Mouse (Mus musculus) ES-E14 (cell line): ENCODE measurements at regions not wholly inside any gene's neighbourhood (a gene's known extent, or its start where the extent isn't known, plus 50 kb on each side); places are given as distances from the start of the nearest gene placed in this dataset.

Experiments
- CHD2 ChIP-seq: IDR thresholded peaks from 2 replicates; pipeline ENCODE4 v1.6.1; 2014; ENCODE audit warnings: mild to moderate bottlenecking, low read depth, low read length, inconsistent platforms
- HCFC1 ChIP-seq: IDR thresholded peaks from 2 replicates; pipeline ENCODE4 v1.6.1; 2012; ENCODE audit warnings: low read length, inconsistent platforms, borderline replicate concordance; ENCODE audit not compliant: insufficient read depth
- MAFK ChIP-seq: IDR thresholded peaks from 2 replicates; pipeline ENCODE4 v1.6.1; 2014; ENCODE audit warnings: mild to moderate bottlenecking, low read depth, low read length, inconsistent platforms; ENCODE audit not compliant: insufficient read depth
- ZNF384 ChIP-seq: IDR thresholded peaks from 2 replicates; pipeline ENCODE4 v1.6.1; 2012; ENCODE audit warnings: low read depth, low read length, inconsistent platforms

DNA sequence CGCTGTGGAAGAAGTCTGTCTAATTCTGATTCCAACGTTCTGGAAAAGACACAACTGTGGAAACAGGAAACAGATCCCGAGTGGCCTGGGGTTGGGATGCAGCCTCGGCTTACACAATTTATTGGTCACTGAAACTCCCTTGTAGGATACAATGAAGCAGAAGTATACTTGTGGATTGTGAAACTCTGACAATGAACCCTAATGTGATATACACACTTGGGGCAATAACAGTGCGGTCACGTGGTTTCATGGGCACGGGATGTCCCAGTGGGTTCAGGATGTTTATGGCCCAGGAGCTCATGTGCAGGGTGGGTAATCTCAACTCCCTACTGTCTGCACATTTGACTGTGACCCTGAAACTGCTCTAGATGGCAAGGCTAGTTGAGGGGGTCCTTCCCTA is 68.8 kb upstream of the Slc25a33 start:
- TF ChIP-seq MAFK (no peak), ZNF384 (no peak), HCFC1 (no peak), CHD2 (no peak)
